Mouse (Mus musculus): ENCODE results near the gene Defb30. TPM values are rescaled to one million over a fixed set of nuclear protein-coding genes. Genes with fewer than 3 reads are reported as not detected.
A peak's percentile ranks its signal among the peaks of the same experiment; 100 is the strongest.

Defb30 gene
- polyA plus RNA-seq (2012; rRNA removed): not detected in 2 replicates

- Histone ChIP-seq H3K4me1 (ENCODE audit: control insufficient read depth, insufficient read depth, insufficient read length) (no peaks in the 10 kb centered on the region), H3K27me3 (ENCODE audit: control insufficient read depth, insufficient read depth, low read length) (no peaks in the 10 kb centered on the region), H3K4me3 (ENCODE audit: extremely low read depth, insufficient read depth, insufficient read length) (no peak within 1 kb of the TSS), H3K36me3 (ENCODE audit: control insufficient read depth, insufficient read depth, low read length) (no peaks in the 10 kb centered on the region), H3K27ac (ENCODE audit: insufficient read depth, low read length) (no peak within 1 kb of the TSS)
- TF ChIP-seq POLR2A (IDR thresholded peaks at IDR 0.05; ENCODE audit: low read depth, low read length) (no peak), CTCF (IDR thresholded peaks at IDR 0.05; ENCODE audit: extremely low read depth, insufficient read depth, insufficient read length, insufficient replicate concordance) (no peak)
- WGBS: 76% methylated on average over 14 of the region's 14 CpGs
- no peak for DNase-seq (ENCODE audit: low read depth in 1 of 2, low spot score in 2 of 2)
Observed at GRCm38 (mm10) chr14:63049910-63050370, at the start of gene Defb30. TSS of gene Defb30 (minus strand) at chr14:63049960.

- WGBS: 70% methylated on average over 15 of the region's 15 CpGs
- H3K4me1 ChIP-seq (ENCODE audit: control insufficient read depth, insufficient read depth, insufficient read length): no peaks in the 10 kb centered on the region
- H3K4me3 ChIP-seq (ENCODE audit: extremely low read depth, insufficient read depth, insufficient read length): no peak overlapping the region
- no peaks in the 10 kb centered on the region for H3K27me3 ChIP-seq (ENCODE audit: control insufficient read depth, insufficient read depth, low read length)
- H3K36me3 ChIP-seq (ENCODE audit: control insufficient read depth, insufficient read depth, low read length): no peaks in the 10 kb centered on the region
- no peak overlapping the region for H3K27ac ChIP-seq (ENCODE audit: insufficient read depth, low read length)
- TF ChIP-seq POLR2A (IDR thresholded peaks at IDR 0.05; ENCODE audit: low read depth, low read length) (no peak), CTCF (IDR thresholded peaks at IDR 0.05; ENCODE audit: extremely low read depth, insufficient read depth, insufficient read length, insufficient replicate concordance) (no peak)
- no peak for DNase-seq (ENCODE audit: low read depth in 1 of 2, low spot score in 2 of 2)
Observed at GRCm38 (mm10) chr14:63067708-63068107, 17.9 kb upstream of the Defb30 start.

GRCm38 (mm10) chr14:63066630-63067310 lies 17.0 kb upstream of the Defb30 start:
- H3K27ac ChIP-seq (ENCODE audit: insufficient read depth, low read length): no peak overlapping the region
- H3K27me3 ChIP-seq (ENCODE audit: control insufficient read depth, insufficient read depth, low read length): no peaks in the 10 kb centered on the region
- H3K4me3 ChIP-seq (ENCODE audit: extremely low read depth, insufficient read depth, insufficient read length): no peak overlapping the region
- peak; percentile 59; the same call in 1 of the 2 replicates for TF ChIP-seq CTCF (IDR thresholded peaks at IDR 0.05; ENCODE audit: extremely low read depth, insufficient read depth, insufficient read length, insufficient replicate concordance)
- TF ChIP-seq POLR2A (IDR thresholded peaks at IDR 0.05; ENCODE audit: low read depth, low read length): no peak
- no peaks in the 10 kb centered on the region for H3K4me1 ChIP-seq (ENCODE audit: control insufficient read depth, insufficient read depth, insufficient read length)
- 37% methylated on average over 16 of the region's 16 CpGs for WGBS
- DNase-seq (ENCODE audit: low read depth in 1 of 2, low spot score in 2 of 2): peak; percentile 29 to 40
- H3K36me3 ChIP-seq (ENCODE audit: control insufficient read depth, insufficient read depth, low read length): no peaks in the 10 kb centered on the region

DNA sequence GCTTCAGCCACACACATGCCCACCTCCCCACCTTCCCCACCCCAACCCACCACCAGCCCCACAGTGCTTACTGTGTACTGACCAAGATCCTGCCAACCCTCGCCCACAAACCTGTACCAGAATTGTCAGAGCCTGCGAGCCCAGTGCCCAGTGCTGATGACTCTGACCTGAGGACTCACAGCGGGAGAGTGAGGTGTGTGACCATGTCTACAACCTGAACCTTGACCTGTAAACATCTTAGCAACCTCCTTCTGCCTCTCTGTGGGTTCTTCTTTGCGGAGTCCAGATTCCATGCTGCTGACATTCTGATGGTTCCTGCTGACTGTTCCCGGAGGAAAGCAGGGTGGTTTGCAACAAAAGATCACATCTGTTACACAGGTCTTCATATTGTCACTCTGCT lies 15.6 kb upstream of the Defb30 start:
- Histone ChIP-seq H3K4me3 (ENCODE audit: extremely low read depth, insufficient read depth, insufficient read length) (no peak overlapping the region), H3K36me3 (ENCODE audit: control insufficient read depth, insufficient read depth, low read length) (no peaks in the 10 kb centered on the region), H3K27ac (ENCODE audit: insufficient read depth, low read length) (no peak overlapping the region), H3K27me3 (ENCODE audit: control insufficient read depth, insufficient read depth, low read length) (no peaks in the 10 kb centered on the region), H3K4me1 (ENCODE audit: control insufficient read depth, insufficient read depth, insufficient read length) (no peaks in the 10 kb centered on the region)
- no peak for DNase-seq (ENCODE audit: low read depth in 1 of 2, low spot score in 2 of 2)
- WGBS: 87% methylated on average over 5 of the region's 5 CpGs
- TF ChIP-seq CTCF (IDR thresholded peaks at IDR 0.05; ENCODE audit: extremely low read depth, insufficient read depth, insufficient read length, insufficient replicate concordance) (no peak), POLR2A (IDR thresholded peaks at IDR 0.05; ENCODE audit: low read depth, low read length) (no peak)

- no peak overlapping the region for H3K27ac ChIP-seq (ENCODE audit: insufficient read depth, low read length)
- WGBS: 82% methylated on average over 2 of the region's 2 CpGs
- no peak overlapping the region for H3K4me3 ChIP-seq (ENCODE audit: extremely low read depth, insufficient read depth, insufficient read length)
- TF ChIP-seq CTCF (IDR thresholded peaks at IDR 0.05; ENCODE audit: extremely low read depth, insufficient read depth, insufficient read length, insufficient replicate concordance) (no peak), POLR2A (IDR thresholded peaks at IDR 0.05; ENCODE audit: low read depth, low read length) (no peak)
- H3K36me3 ChIP-seq (ENCODE audit: control insufficient read depth, insufficient read depth, low read length): no peaks in the 10 kb centered on the region
- no peaks in the 10 kb centered on the region for H3K27me3 ChIP-seq (ENCODE audit: control insufficient read depth, insufficient read depth, low read length)
- DNase-seq (ENCODE audit: low read depth in 1 of 2, low spot score in 2 of 2): no peak
- no peaks in the 10 kb centered on the region for H3K4me1 ChIP-seq (ENCODE audit: control insufficient read depth, insufficient read depth, insufficient read length)
Observed at GRCm38 (mm10) chr14:63062184-63062583, 12.4 kb upstream of the Defb30 start.

DNA sequence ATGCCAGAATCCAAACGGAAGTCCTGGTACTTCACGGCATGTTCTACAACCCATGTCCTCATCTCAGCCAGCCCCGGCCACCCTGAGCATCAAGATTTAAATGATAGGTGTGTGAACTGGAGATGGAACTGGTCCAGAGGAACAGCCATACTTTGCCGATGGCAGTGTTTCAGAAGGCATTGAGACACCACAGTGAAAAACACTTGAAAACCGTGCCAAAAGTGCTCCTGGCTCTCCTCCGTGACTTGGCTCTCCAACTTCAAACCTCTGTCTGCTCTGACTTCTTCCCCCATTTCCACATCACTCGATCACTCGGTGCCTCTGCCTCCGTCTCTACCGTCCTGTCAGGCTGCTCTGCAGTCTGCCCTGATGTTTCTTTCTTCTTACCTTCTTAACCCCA lies 10.6 kb upstream of the Defb30 start:
- H3K27me3 ChIP-seq (ENCODE audit: control insufficient read depth, insufficient read depth, low read length): no peaks in the 10 kb centered on the region
- H3K36me3 ChIP-seq (ENCODE audit: control insufficient read depth, insufficient read depth, low read length): no peaks in the 10 kb centered on the region
- TF ChIP-seq CTCF (IDR thresholded peaks at IDR 0.05; ENCODE audit: extremely low read depth, insufficient read depth, insufficient read length, insufficient replicate concordance) (no peak), POLR2A (IDR thresholded peaks at IDR 0.05; ENCODE audit: low read depth, low read length) (no peak)
- 84% methylated on average over 10 of the region's 10 CpGs for WGBS
- no peak overlapping the region for H3K4me3 ChIP-seq (ENCODE audit: extremely low read depth, insufficient read depth, insufficient read length)
- H3K27ac ChIP-seq (ENCODE audit: insufficient read depth, low read length): no peak overlapping the region
- H3K4me1 ChIP-seq (ENCODE audit: control insufficient read depth, insufficient read depth, insufficient read length): no peaks in the 10 kb centered on the region
- no peak for DNase-seq (ENCODE audit: low read depth in 1 of 2, low spot score in 2 of 2)

DNA sequence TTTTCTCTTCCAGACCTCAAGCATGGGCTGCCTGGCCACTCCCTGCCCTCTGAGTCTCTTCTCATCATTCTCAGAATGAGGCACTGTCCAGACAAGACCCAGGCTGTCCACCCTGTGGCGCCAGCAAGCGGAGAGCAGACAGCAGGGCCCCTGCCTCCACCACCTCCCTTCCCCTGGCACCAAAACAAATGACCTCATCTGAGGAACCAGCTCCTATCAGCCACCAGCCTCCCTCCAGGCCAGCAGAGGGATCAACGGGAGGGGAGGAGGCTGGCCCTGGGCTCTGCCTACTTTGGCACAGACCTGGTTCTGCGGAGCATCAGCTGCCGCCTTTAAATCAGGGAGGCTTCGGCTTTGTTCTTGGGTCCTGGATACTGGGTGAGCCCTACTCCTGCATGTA lies 5.0 kb upstream of the Defb30 start:
- no peak overlapping the region for H3K27ac ChIP-seq (ENCODE audit: insufficient read depth, low read length)
- DNase-seq (ENCODE audit: low read depth in 1 of 2, low spot score in 2 of 2): no peak
- H3K36me3 ChIP-seq (ENCODE audit: control insufficient read depth, insufficient read depth, low read length): no peaks in the 10 kb centered on the region
- WGBS: 61% methylated on average over 6 of the region's 6 CpGs
- no peaks in the 10 kb centered on the region for H3K27me3 ChIP-seq (ENCODE audit: control insufficient read depth, insufficient read depth, low read length)
- TF ChIP-seq CTCF (IDR thresholded peaks at IDR 0.05; ENCODE audit: extremely low read depth, insufficient read depth, insufficient read length, insufficient replicate concordance): no peak
- TF ChIP-seq POLR2A (IDR thresholded peaks at IDR 0.05; ENCODE audit: low read depth, low read length): no peak
- H3K4me3 ChIP-seq (ENCODE audit: extremely low read depth, insufficient read depth, insufficient read length): no peak overlapping the region
- H3K4me1 ChIP-seq (ENCODE audit: control insufficient read depth, insufficient read depth, insufficient read length): no peaks in the 10 kb centered on the region

All from spleen, adult 2 months (tissue).